Mouse (Mus musculus): ENCODE results near the gene Maged1.

- no peak for TF ChIP-seq CTCF (IDR thresholded peaks at IDR 0.05; ENCODE audit: low read depth)
- no peak for TF ChIP-seq EP300 (IDR thresholded peaks at IDR 0.05; ENCODE audit: low read depth)
Measured at GRCm38 (mm10) chrX:94580251-94580650, 38.3 kb upstream of the Maged1 start.

Data from liver, embryonic 14.5 days (tissue).